Mouse (Mus musculus) embryonic fibroblast, embryonic 13.5 days (primary cell): ENCODE results near the gene D6Ertd527e. TPM values are rescaled to one million over a fixed set of nuclear protein-coding genes. Genes with fewer than 3 reads are reported as not detected.

Source experiments
- H3K27ac ChIP-seq: 2 replicates; pipeline ENCODE4 v1.5.1; 2012; ENCODE audit warnings: low read length, control low read depth, inconsistent platforms; ENCODE audit not compliant: insufficient read depth
- H3K4me1 ChIP-seq: 2 replicates; pipeline ENCODE4 v1.6.1; 2011; ENCODE audit warnings: low read length; ENCODE audit not compliant: control insufficient read depth, insufficient read depth
- H3K4me3 ChIP-seq: 2 replicates; pipeline ENCODE4 v1.5.1; 2011; ENCODE audit warnings: mild to moderate bottlenecking, control low read depth, low read length; ENCODE audit not compliant: insufficient read depth
- CTCF ChIP-seq: IDR thresholded peaks from 2 replicates; pipeline ENCODE4 v1.5.1; 2011; ENCODE audit warnings: mild to moderate bottlenecking, control low read depth, low read length, moderate library complexity, borderline replicate concordance; ENCODE audit not compliant: insufficient read depth
- POLR2A ChIP-seq: IDR thresholded peaks from 2 replicates; pipeline ENCODE4 v1.6.1; 2011; ENCODE audit warnings: low read depth, mild to moderate bottlenecking, control low read depth, low read length, moderate library complexity
- polyA plus RNA-seq: library from polyadenylated mRNA; stranded (reverse); fragments of >200 nt; gene quantifications from 2 replicates; pipeline ENCODE4 v1.2.4, GENCODE M21; 2011; ENCODE audit warnings: low read depth; ENCODE audit not compliant: missing spikeins, insufficient read length

D6Ertd527e gene
- polyA plus RNA-seq, 1 experiment: 0.60 TPM

GRCm38 (mm10) chr6:87102421-87102911, 2.1 kb upstream of the D6Ertd527e start:
- no peak overlapping the region for H3K4me3 ChIP-seq
- peaks cover 10% of the 10 kb centered on the region for H3K4me1 ChIP-seq
- H3K27ac ChIP-seq: peak overlapping the region; percentile 62
- TF ChIP-seq POLR2A (no peak), CTCF (no peak)

DNA sequence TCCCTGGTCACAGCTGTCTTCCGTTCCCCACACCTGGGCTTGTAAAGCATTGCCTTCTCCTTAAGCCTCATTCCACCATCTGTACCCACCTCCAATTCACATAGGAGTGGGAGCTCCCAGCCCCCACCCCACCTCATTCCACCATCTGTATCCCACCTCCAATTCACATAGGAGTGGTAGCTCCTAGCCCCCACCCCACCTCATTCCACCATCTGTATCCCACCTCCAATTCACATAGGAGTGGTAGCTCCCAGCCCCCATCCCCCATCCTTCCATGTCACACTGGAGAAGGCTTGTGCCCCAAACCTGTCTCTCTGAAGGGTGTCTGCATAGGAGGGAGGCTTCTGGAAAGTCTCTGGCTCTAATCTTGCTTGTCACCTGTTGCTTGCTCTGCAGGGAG, 1.2 kb upstream of the D6Ertd527e start:
- Histone ChIP-seq H3K4me3 (no peak overlapping the region), H3K27ac (no peak overlapping the region), H3K4me1 (peaks cover 10% of the 10 kb centered on the region)
- TF ChIP-seq POLR2A: no peak
- TF ChIP-seq CTCF: no peak

GRCm38 (mm10) chr6:87111493-87111892, 6.9 kb downstream of the D6Ertd527e start:
- TF ChIP-seq CTCF (no peak), POLR2A (no peak)
- no peak overlapping the region for H3K27ac ChIP-seq
- H3K4me3 ChIP-seq: no peak overlapping the region
- no peaks in the 10 kb centered on the region for H3K4me1 ChIP-seq

DNA sequence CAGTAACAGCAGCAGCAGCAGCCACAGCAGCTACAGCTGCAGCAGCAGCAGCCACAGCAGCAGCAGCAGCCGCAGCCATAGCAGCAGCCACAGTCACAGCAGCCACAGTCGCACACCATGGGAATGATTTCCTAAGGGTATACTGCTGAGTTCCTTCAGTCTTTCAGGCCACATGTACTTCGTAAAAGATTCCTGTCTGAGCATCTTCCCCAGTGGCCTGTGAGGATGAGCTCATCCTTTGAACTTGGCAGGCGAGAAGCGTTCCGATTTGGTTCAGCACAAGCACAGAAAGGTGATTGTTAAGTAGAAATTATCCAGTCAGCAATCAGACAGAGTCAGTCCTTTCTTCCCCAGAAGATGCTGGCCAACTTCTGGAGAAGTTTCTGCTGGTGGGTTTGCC, 7.6 kb downstream of the D6Ertd527e start:
- Histone ChIP-seq H3K4me1 (no peaks in the 10 kb centered on the region), H3K4me3 (no peak overlapping the region), H3K27ac (no peak overlapping the region)
- no peak for TF ChIP-seq CTCF
- no peak for TF ChIP-seq POLR2A

DNA sequence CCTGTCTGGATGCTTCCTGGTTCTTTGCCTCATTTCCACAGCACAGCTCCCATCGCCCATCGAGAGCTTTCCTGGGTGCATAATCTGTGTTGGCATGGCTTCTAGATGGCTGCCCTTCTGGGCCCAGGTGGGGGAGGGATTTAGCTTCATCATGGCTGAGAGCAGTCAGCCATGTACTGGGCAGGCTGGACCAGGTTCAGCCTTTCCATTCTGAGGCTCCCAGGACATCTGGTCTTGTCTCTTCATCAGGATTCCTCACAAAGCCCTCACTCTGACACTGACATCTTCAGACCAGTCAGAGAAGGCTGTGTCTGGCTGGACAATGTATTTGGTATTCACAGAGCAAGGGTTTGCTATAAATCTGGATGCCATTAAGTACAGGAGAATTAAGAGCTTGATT, 11.4 kb downstream of the D6Ertd527e start:
- TF ChIP-seq CTCF (no peak), POLR2A (no peak)
- Histone ChIP-seq H3K4me1 (no peaks in the 10 kb centered on the region), H3K4me3 (no peak overlapping the region), H3K27ac (no peak overlapping the region)

DNA sequence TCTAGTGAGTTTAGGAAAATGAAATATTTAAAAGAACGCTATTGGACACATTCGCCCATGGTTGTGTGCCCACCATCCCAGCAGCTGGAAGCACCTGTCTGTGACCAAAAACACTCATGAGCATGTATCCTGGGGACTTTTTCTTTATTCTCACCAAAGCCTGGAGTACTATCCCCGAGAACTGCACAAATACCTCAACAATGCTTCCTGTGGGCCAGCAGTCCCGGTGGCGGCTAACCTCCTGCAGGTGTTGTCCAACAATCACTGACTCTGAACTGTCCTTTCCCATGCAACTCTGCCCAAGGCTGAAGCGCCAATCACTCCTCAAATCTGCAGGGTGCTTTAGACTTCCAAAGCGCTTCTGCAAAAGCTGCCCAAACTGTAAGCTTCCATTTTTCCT, 12.1 kb downstream of the D6Ertd527e start:
- H3K27ac ChIP-seq: no peak overlapping the region
- TF ChIP-seq POLR2A (no peak), CTCF (no peak)
- H3K4me1 ChIP-seq: no peaks in the 10 kb centered on the region

GRCm38 (mm10) chr6:87119066-87119837, 14.7 kb downstream of the D6Ertd527e start:
- no peak overlapping the region for H3K4me3 ChIP-seq
- H3K4me1 ChIP-seq: no peaks in the 10 kb centered on the region
- TF ChIP-seq CTCF: no peak
- no peak for TF ChIP-seq POLR2A
- no peak overlapping the region for H3K27ac ChIP-seq

More for the DNA sequence above, 12.1 kb downstream of the D6Ertd527e start:
- H3K4me3 ChIP-seq: no peak overlapping the region

GRCm38 (mm10) chr6:87119975-87120374, 15.4 kb downstream of the D6Ertd527e start:
- Histone ChIP-seq H3K27ac (no peak overlapping the region), H3K4me1 (no peaks in the 10 kb centered on the region), H3K4me3 (no peak overlapping the region)
- TF ChIP-seq POLR2A (no peak), CTCF (no peak)

DNA sequence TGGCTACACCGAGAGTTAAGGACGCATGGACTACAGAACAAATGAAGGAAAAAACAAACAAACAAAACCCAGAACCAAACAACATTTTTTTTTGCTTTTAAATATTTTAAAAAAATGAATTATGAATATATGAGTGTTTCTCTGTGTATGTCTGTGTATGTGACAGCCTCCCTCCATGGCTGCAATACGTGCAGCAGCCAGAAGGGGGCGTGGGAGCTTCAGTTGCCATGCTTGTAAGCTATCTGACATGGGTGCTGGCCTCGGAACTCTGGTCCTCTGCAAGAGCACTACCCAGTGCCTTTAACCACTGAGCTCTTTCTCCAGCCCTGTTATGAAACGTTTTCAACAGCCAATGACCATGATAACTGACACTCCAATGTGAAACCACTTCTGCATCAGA, 16.1 kb downstream of the D6Ertd527e start:
- no peak overlapping the region for H3K27ac ChIP-seq
- no peak overlapping the region for H3K4me3 ChIP-seq
- no peak for TF ChIP-seq POLR2A
- no peak for TF ChIP-seq CTCF
- H3K4me1 ChIP-seq: no peaks in the 10 kb centered on the region

DNA sequence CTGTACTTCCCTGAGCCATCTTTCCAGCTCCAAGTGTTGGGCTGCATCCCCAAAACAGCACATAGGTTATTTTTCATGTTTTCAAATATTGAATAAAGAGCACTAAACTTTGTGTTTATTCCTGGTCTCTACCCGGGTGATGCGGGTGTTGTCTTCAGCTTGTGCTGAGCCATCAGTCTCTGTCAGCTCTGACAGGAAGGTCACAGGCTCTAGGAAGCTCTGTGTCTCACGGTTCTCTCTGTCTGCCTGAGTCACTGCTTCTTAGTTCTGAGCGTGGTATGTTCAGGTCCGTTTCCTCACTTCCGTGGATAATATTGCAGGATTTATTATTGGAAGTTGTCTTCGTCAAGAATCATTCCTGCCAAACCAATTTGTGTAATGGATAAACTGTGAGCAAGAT, 17.4 kb downstream of the D6Ertd527e start:
- Histone ChIP-seq H3K4me3 (no peak overlapping the region), H3K4me1 (no peaks in the 10 kb centered on the region), H3K27ac (no peak overlapping the region)
- TF ChIP-seq CTCF (no peak), POLR2A (no peak)
